Mouse (Mus musculus): Measurements from ENCODE around the gene Cmklr1. TPM values are rescaled to one million over a fixed set of nuclear protein-coding genes. Genes with fewer than 3 reads are reported as not detected.
A peak's percentile ranks its signal among the peaks of the same experiment; 100 is the strongest.

Gene Cmklr1
- polyA plus RNA-seq, 1 experiment from 2014 or later, result 3.1 TPM

GRCm38 (mm10) chr5:113634024-113634651 lies 16.1 kb downstream of the Cmklr1 start:
- Histone ChIP-seq H3K9ac (ENCODE audit: low read depth, low read length) (no peak overlapping the region), H3K27ac (ENCODE audit: low read depth, low read length) (no peak overlapping the region), H3K4me2 (replicated peaks; ENCODE audit: low read depth, low read length) (no peak overlapping the region), H3K9me3 (ENCODE audit: control insufficient read depth, low read length) (no peaks in the 10 kb centered on the region), H3K4me3 (ENCODE audit: low read depth, low read length) (no peak overlapping the region), H3K4me1 (replicated peaks; ENCODE audit: control insufficient read depth, insufficient read depth, low read length) (no peaks in the 10 kb centered on the region), H3K36me3 (ENCODE audit: control insufficient read depth, insufficient read depth, low read length) (no peaks in the 10 kb centered on the region), H3K27me3 (ENCODE audit: control insufficient read depth, insufficient read depth, low read length) (no peaks in the 10 kb centered on the region)
- WGBS, result 67% methylated on average over 13 of the region's 13 CpGs
- no peak for DNase-seq (ENCODE audit: low spot score)
- no peak for ATAC-seq (ENCODE audit: low FRiP score)

GRCm38 (mm10) chr5:113633037-113633714 lies 17.1 kb downstream of the Cmklr1 start:
- Histone ChIP-seq H3K4me2 (replicated peaks; ENCODE audit: low read depth, low read length) (no peak overlapping the region), H3K27ac (ENCODE audit: low read depth, low read length) (no peak overlapping the region), H3K9ac (ENCODE audit: low read depth, low read length) (no peak overlapping the region), H3K4me1 (replicated peaks; ENCODE audit: control insufficient read depth, insufficient read depth, low read length) (no peaks in the 10 kb centered on the region), H3K9me3 (ENCODE audit: control insufficient read depth, low read length) (no peaks in the 10 kb centered on the region), H3K36me3 (ENCODE audit: control insufficient read depth, insufficient read depth, low read length) (no peaks in the 10 kb centered on the region), H3K4me3 (ENCODE audit: low read depth, low read length) (no peak overlapping the region), H3K27me3 (ENCODE audit: control insufficient read depth, insufficient read depth, low read length) (no peaks in the 10 kb centered on the region)
- ATAC-seq (ENCODE audit: low FRiP score) (no peak), DNase-seq (ENCODE audit: low spot score) (no peak)
- WGBS, result 62% methylated on average over 9 of the region's 9 CpGs

GRCm38 (mm10) chr5:113630116-113630515 lies 20.1 kb downstream of the Cmklr1 start:
- ATAC-seq (ENCODE audit: low FRiP score) (no peak), DNase-seq (ENCODE audit: low spot score) (no peak)
- Histone ChIP-seq H3K9ac (ENCODE audit: low read depth, low read length) (0 out of 2 replicates have a peak overlapping the region, but pooled peaks have one; percentile 7), H3K27me3 (ENCODE audit: control insufficient read depth, insufficient read depth, low read length) (no peaks in the 10 kb centered on the region), H3K4me2 (replicated peaks; ENCODE audit: low read depth, low read length) (no peak overlapping the region), H3K36me3 (ENCODE audit: control insufficient read depth, insufficient read depth, low read length) (no peaks in the 10 kb centered on the region), H3K4me3 (ENCODE audit: low read depth, low read length) (no peak overlapping the region), H3K4me1 (replicated peaks; ENCODE audit: control insufficient read depth, insufficient read depth, low read length) (no peaks in the 10 kb centered on the region; the same call in 1 of the 2 replicates), H3K27ac (ENCODE audit: low read depth, low read length) (no peak overlapping the region), H3K9me3 (ENCODE audit: control insufficient read depth, low read length) (no peaks in the 10 kb centered on the region)
- 67% methylated on average over 10 of the region's 10 CpGs for whole genome bisulfite sequencing

- no peaks in the 10 kb centered on the region; the same call in 1 of the 2 replicates for H3K4me1 ChIP-seq (replicated peaks; ENCODE audit: control insufficient read depth, insufficient read depth, low read length)
- no peaks in the 10 kb centered on the region for H3K9me3 ChIP-seq (ENCODE audit: control insufficient read depth, low read length)
- H3K9ac ChIP-seq (ENCODE audit: low read depth, low read length), result no peak overlapping the region
- no peak overlapping the region for H3K4me2 ChIP-seq (replicated peaks; ENCODE audit: low read depth, low read length)
- DNase-seq (ENCODE audit: low spot score), result no peak
- no peak for ATAC-seq (ENCODE audit: low FRiP score)
- H3K36me3 ChIP-seq (ENCODE audit: control insufficient read depth, insufficient read depth, low read length), result no peaks in the 10 kb centered on the region
- H3K27me3 ChIP-seq (ENCODE audit: control insufficient read depth, insufficient read depth, low read length), result no peaks in the 10 kb centered on the region
- 91% methylated on average over 3 of the region's 3 CpGs for WGBS
- no peak overlapping the region for H3K4me3 ChIP-seq (ENCODE audit: low read depth, low read length)
- no peak overlapping the region for H3K27ac ChIP-seq (ENCODE audit: low read depth, low read length)
These were observed 21.0 kb downstream of the Cmklr1 start for GRCm38 (mm10) chr5:113629248-113629647.

GRCm38 (mm10) chr5:113627820-113628437 lies 22.3 kb downstream of the Cmklr1 start:
- no peak overlapping the region for H3K27ac ChIP-seq (ENCODE audit: low read depth, low read length)
- whole genome bisulfite sequencing, result 63% methylated on average over 11 of the region's 11 CpGs
- no peak overlapping the region for H3K4me2 ChIP-seq (replicated peaks; ENCODE audit: low read depth, low read length)
- no peaks in the 10 kb centered on the region; the same call in 1 of the 2 replicates for H3K4me1 ChIP-seq (replicated peaks; ENCODE audit: control insufficient read depth, insufficient read depth, low read length)
- H3K36me3 ChIP-seq (ENCODE audit: control insufficient read depth, insufficient read depth, low read length), result no peaks in the 10 kb centered on the region
- no peak for DNase-seq (ENCODE audit: low spot score)
- H3K9ac ChIP-seq (ENCODE audit: low read depth, low read length), result no peak overlapping the region
- no peak overlapping the region for H3K4me3 ChIP-seq (ENCODE audit: low read depth, low read length)
- no peak for ATAC-seq (ENCODE audit: low FRiP score)
- no peaks in the 10 kb centered on the region for H3K27me3 ChIP-seq (ENCODE audit: control insufficient read depth, insufficient read depth, low read length)
- H3K9me3 ChIP-seq (ENCODE audit: control insufficient read depth, low read length), result no peaks in the 10 kb centered on the region

- 80% methylated on average over 5 of the region's 5 CpGs for WGBS
- Histone ChIP-seq H3K36me3 (ENCODE audit: control insufficient read depth, insufficient read depth, low read length) (no peaks in the 10 kb centered on the region), H3K9ac (ENCODE audit: low read depth, low read length) (no peak overlapping the region), H3K4me1 (replicated peaks; ENCODE audit: control insufficient read depth, insufficient read depth, low read length) (no peaks in the 10 kb centered on the region; the same call in 1 of the 2 replicates), H3K27ac (ENCODE audit: low read depth, low read length) (no peak overlapping the region), H3K9me3 (ENCODE audit: control insufficient read depth, low read length) (no peaks in the 10 kb centered on the region), H3K4me3 (ENCODE audit: low read depth, low read length) (no peak overlapping the region), H3K27me3 (ENCODE audit: control insufficient read depth, insufficient read depth, low read length) (no peaks in the 10 kb centered on the region), H3K4me2 (replicated peaks; ENCODE audit: low read depth, low read length) (no peak overlapping the region)
- no peak for DNase-seq (ENCODE audit: low spot score)
- ATAC-seq (ENCODE audit: low FRiP score), result no peak
These were observed 23.2 kb downstream of the Cmklr1 start for GRCm38 (mm10) chr5:113626991-113627390.

- H3K4me1 ChIP-seq (replicated peaks; ENCODE audit: control insufficient read depth, insufficient read depth, low read length), result no peaks in the 10 kb centered on the region; the same call in 1 of the 2 replicates
These were observed 23.9 kb downstream of the Cmklr1 start for GRCm38 (mm10) chr5:113626352-113626751.

GRCm38 (mm10) chr5:113625068-113625467 lies 25.2 kb downstream of the Cmklr1 start:
- Histone ChIP-seq H3K9ac (ENCODE audit: low read depth, low read length) (no peak overlapping the region), H3K4me2 (replicated peaks; ENCODE audit: low read depth, low read length) (no peak overlapping the region), H3K27ac (ENCODE audit: low read depth, low read length) (no peak overlapping the region), H3K4me3 (ENCODE audit: low read depth, low read length) (no peak overlapping the region), H3K4me1 (replicated peaks; ENCODE audit: control insufficient read depth, insufficient read depth, low read length) (peaks cover 2% of the 10 kb centered on the region; the same call in 1 of the 2 replicates), H3K36me3 (ENCODE audit: control insufficient read depth, insufficient read depth, low read length) (no peaks in the 10 kb centered on the region), H3K27me3 (ENCODE audit: control insufficient read depth, insufficient read depth, low read length) (no peaks in the 10 kb centered on the region), H3K9me3 (ENCODE audit: control insufficient read depth, low read length) (no peaks in the 10 kb centered on the region)
- 78% methylated on average over 4 of the region's 4 CpGs for WGBS
- no peak for DNase-seq (ENCODE audit: low spot score)
- ATAC-seq (ENCODE audit: low FRiP score), result no peak

More at GRCm38 (mm10) chr5:113626352-113626751, 23.9 kb downstream of the Cmklr1 start:
- no peaks in the 10 kb centered on the region for H3K9me3 ChIP-seq (ENCODE audit: control insufficient read depth, low read length)
- no peak overlapping the region for H3K4me3 ChIP-seq (ENCODE audit: low read depth, low read length)
- WGBS, result 80% methylated on average over 8 of the region's 8 CpGs
- H3K4me2 ChIP-seq (replicated peaks; ENCODE audit: low read depth, low read length), result no peak overlapping the region
- DNase-seq (ENCODE audit: low spot score) (no peak), ATAC-seq (ENCODE audit: low FRiP score) (no peak)
- H3K27ac ChIP-seq (ENCODE audit: low read depth, low read length), result no peak overlapping the region
- no peaks in the 10 kb centered on the region for H3K36me3 ChIP-seq (ENCODE audit: control insufficient read depth, insufficient read depth, low read length)
- no peak overlapping the region for H3K9ac ChIP-seq (ENCODE audit: low read depth, low read length)
- H3K27me3 ChIP-seq (ENCODE audit: control insufficient read depth, insufficient read depth, low read length), result no peaks in the 10 kb centered on the region
